Mouse (Mus musculus): Measurements from ENCODE around the gene Arpin.

Arpin gene

GRCm38 (mm10) chr7:79892576-79893428 lies 42.4 kb downstream of the Arpin start:
- no peak for DNase-seq (ENCODE audit: low spot score in 2 of 2)

DNA sequence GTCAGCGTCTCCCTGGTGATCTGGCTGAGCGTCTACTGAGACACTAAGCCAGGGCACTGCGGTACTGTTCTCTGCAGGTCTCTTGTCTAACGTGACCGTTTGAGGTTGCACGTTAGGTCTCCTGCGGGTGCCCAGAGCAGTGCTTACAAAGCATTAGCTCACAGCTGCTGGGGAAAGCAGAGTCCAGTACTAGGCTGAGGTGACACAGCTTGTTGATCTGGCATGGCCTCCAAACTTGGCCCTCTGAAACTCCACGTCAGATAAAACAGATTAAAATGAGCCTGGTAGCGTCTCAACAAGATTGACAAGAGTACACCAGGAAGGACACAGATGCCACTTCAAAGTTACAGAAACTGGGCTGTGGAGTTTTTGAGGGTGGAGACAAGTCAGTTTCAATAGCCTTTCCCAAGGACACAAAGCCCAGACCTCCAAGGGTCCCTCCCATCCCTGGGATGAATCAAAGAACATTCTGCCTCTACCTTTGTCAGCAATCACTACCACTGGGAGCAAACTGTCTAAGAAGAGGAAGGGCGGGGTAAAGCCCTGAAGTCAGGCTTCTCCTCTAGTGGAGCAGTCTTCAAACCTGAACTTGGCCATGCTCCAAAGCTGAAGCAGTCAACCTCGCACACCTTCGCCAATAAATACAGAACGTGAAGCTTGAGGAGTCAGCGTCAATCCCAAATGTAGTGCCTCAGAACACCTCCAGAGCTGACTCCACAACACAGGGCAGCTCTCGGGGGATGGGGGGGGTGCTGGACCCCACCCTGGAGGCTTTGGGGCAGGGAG lies 44.5 kb downstream of the Arpin start:
- no peak for DNase-seq (ENCODE audit: low spot score in 2 of 2)

DNA sequence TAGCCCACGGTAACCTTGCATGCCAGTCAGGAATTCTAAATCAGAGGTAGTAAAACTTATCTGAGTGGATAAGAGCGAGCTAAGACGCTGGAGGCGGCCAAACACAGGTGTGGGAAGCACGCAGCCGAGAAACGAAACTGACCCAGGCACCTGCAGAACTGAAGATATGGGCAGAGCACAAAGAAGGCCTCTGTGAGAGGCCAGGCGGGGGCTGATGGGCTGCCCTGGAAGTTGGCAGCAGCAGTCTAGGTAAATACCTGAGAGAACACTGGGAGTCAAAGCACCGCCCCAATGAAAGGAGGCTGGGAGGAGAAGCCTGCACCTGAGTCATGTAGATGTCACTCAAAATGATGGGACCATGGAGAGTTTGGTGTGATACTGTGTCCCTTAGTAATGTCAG lies 46.6 kb downstream of the Arpin start:
- DNase-seq (ENCODE audit: low spot score in 2 of 2), result no peak

- no peak for DNase-seq (ENCODE audit: low spot score in 2 of 2)
Measured at GRCm38 (mm10) chr7:79883613-79884334, 51.4 kb downstream of the Arpin start.

GRCm38 (mm10) chr7:79881901-79882300 lies 53.3 kb downstream of the Arpin start:
- DNase-seq (ENCODE audit: low spot score in 2 of 2), result no peak

- DNase-seq (ENCODE audit: low spot score in 2 of 2), result no peak
Measured at GRCm38 (mm10) chr7:79880998-79881397, 54.2 kb downstream of the Arpin start.

- DNase-seq (ENCODE audit: low spot score in 2 of 2), result no peak
Measured at GRCm38 (mm10) chr7:79880033-79880432, 55.1 kb downstream of the Arpin start.

DNA sequence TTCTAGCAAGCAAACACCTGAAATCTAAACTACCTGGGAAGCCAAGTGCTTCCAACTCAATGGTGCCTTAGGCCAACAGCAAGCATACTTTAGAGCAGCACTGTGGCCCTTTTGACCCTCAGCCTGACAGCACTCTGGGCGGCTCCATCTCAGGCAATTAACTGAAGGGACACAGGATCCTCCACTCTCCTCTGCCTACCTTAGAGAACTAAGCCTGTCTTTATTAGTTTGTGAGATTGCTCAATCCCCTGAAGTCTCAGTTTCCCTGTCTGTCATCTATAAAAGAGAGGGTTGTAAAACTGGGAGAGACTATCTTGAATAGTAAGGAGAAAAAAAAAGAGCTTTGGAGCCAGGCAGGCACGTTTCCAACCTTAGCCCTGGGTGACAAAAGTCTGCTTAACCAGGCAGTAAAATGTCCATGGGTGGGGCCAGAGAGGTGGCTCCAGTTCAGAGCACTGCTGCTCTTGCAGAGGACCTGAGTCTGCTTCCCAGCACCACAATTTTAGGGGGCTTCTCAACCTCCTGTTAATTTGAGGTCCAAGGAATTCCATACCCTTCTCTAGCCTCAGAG lies 56.6 kb downstream of the Arpin start:
- no peak for DNase-seq (ENCODE audit: low spot score in 2 of 2)
